Mouse (Mus musculus): ENCODE data around the gene Ppp6r3. TPM values are rescaled to one million over a fixed set of nuclear protein-coding genes. Genes with fewer than 3 reads are reported as not detected.

The Ppp6r3 gene
- total RNA-seq, 2 experiments from 2014 or later: 83.3 to 85.6 TPM

- DNase-seq: no peak
- intact Hi-C loops (cut with DNase I): loop anchor here (10.0 kb wide), 1 partner anchor 253 kb away; the partner anchor contains the start of gene Cpt1a
These were observed 1.8 kb upstream of the Ppp6r3 start for GRCm38 (mm10) chr19:3577265-3577910.

DNA sequence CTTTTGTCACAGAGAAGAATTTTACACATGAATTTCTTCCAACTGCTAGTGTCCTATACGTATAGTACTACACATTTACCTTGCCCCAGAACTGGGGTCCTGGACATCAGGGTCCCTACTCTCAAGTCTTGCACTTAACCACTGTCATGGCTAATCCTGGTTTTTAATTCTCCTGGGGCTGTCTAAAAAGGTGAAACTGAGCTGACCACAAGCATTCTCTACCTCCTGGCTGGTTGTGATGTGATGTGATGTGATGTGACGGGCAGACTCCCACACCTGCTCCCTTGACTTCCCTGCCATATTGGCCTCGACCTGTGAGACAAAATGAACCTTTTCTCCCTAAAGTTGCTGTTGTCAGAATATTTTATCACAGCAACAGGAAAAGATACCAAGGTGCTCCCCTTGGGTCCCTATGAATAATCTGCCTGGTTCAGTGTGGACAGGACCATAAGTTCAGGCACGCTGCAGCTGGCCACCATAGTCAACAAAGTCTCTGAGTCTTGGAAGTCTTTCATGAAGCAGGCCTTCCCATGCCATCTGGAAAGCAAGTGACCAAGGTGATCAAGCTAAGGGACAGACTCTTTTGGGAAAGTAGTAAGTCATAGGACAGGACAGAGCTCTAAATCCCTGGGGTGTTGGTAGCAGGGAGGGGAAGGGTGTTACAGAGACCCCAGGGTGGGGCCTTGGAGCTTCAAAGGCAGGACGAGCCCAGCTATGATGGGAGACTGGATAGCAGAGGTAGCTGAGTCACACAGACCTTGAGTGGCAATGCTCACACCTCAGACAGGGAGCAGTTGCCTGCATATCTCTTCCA is 1.1 kb upstream of the Ppp6r3 start:
- intact Hi-C loops (cut with DNase I): loop anchor here (10.0 kb wide), 1 partner anchor 252 kb away; the partner anchor contains the start of gene Cpt1a
- DNase-seq: no peak

- DNase-seq: peak; percentile 85 to 87
- intact Hi-C loops (cut with DNase I): loop anchor here (10.0 kb wide), 1 partner anchor 250 kb away; the partner anchor contains the start of gene Cpt1a
These were observed 295 bp downstream of the Ppp6r3 start for GRCm38 (mm10) chr19:3575276-3575631.

GRCm38 (mm10) chr19:3574593-3575094 is 905 bp downstream of the Ppp6r3 start:
- intact Hi-C loops (cut with DNase I): loop anchor here (5.0 to 10.0 kb wide), 2 partner anchors 47 to 250 kb away; partner anchors contain the start of gene Cpt1a
- no peak for DNase-seq

DNA sequence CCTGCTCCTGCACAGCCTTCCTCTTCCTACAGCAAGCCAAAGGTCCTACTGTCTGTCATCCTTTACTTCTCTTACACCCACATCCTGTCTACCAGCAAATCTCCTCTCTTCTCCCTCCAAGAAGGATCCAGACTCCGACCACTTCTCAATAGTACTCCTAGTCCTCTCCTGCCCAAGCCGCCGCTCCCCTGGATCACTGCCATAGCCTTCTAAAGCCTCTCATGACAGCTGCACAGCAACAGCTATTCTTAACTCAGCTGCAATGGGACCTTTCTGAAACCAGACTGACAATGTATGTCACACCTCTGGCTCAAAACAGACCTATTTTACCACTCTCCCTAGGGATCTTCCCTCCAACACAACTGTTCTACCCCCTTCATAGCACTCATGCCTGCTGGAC is 11.2 kb downstream of the Ppp6r3 start:
- peak; percentile 69 to 73 for DNase-seq

DNA sequence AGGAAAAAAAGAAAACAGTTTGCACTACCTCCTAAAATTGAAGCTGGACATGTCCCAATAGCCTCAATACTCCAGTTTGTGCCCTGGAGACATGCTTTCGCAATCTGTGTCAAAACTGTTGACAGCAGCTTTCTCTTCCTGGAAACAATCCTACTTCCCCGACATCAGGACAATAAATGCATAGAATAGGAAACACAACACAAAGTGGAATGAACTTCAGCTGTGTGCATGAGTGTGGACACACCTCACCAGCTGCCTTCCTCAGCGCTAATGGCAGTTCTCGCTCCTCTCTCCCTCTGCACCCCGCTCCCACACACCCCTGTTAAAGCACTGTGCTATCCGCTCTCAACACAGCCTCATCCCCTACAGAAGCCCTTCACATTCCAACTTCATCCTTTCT is 12.8 kb downstream of the Ppp6r3 start:
- intact Hi-C loops (cut with DNase I): no loop called here
- DNase-seq: peak in 1 of 2 experiments; percentile 21

More for the DNA sequence above, 11.2 kb downstream of the Ppp6r3 start:
- intact Hi-C loops (cut with DNase I): no loop called here

GRCm38 (mm10) chr19:3562298-3562697 is 13.3 kb downstream of the Ppp6r3 start:
- DNase-seq: no peak
- intact Hi-C loops (cut with DNase I): no loop called here

DNA sequence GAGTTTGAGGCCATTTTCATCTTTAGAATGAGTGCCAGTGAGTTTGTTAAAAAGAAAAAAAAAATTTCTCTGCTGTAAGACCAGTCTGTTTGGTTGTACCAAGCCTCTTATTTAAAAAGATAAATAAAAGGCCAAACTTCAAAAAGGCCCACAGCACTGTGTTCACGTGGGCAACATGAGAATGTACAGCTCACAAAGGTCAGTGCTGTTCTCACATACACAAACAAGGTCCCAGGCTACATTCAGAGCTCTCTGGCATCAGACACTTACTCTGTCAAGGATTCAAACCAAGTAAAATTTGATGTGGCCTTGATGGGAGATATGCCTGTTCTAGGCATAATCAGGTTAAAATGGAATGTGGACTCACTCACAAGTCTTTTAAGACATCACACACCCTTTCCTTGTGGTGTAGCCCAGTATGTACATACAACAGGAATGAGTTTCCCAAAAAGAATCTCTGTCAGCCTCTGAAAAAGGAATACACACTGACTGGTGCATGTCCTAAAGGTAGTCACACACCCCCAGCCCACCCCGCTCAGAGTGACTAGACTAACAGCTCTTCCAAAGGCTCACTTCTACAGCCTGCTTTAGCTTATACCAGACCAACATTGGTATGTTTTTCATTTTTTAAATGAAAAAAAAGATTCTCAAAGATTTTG is 19.3 kb downstream of the Ppp6r3 start:
- intact Hi-C loops (cut with DNase I): no loop called here
- DNase-seq: no peak

DNA sequence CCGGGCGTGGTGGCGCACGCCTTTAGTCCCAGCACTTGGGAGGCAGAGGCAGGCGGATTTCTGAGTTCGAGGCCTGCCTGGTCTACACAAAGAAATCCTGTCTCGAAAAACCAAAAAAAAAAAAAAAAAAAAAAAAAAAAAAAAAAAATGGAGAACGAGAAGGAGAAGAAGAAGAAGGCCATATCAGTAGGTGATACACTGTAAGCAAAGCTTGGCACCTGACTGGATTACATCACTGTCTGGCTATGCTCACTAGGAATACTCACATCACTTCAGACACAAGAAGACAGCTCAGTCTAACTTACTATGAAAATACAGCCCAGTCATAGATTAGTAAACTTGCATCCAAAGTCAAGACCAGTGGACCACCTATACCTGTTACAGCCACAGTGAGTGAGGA is 20.8 kb downstream of the Ppp6r3 start:
- no peak for DNase-seq
- intact Hi-C loops (cut with DNase I): no loop called here

- no peak for DNase-seq
- intact Hi-C loops (cut with DNase I): no loop called here
These were observed 23.9 kb downstream of the Ppp6r3 start for GRCm38 (mm10) chr19:3551573-3552159.

DNA sequence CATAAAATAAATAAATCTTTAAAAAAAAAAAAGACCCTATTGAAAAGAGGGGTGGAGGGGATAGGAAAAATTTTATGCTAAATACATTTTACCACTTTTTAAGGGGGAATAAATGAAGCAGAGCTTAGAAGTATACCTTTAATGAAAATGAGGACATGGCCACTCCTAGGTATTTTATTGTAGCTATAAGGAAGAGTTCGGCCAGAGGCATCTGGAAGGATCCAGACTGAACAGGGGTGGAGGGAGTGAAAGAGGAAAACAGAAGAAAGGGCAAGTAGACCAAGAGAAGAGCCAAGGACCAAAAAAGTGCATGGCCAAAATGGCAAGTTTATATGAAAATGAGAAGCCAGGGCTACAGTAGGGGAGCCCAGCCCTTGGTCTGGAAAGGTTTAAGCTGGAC is 25.4 kb downstream of the Ppp6r3 start:
- intact Hi-C loops (cut with DNase I): no loop called here
- DNase-seq: no peak

DNA sequence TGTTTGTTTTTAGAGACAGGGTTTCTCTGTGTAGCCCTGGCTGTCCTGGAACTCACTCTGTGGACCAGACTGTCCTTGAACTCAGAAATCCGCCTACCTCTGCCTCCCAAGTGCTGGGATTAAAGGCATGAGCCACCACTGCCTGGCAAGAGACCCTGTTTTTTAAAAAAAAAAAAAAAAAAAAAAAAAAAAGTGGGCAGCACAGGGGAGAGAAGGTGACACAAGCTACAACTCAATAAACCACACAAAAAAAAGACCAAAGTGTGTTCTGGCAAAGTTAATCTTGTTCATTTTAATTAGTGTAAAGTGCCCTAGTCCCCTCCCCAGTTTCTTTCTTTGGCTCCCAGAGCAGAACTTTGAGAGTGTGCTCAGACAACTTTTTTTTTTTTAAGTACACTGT is 26.3 kb downstream of the Ppp6r3 start:
- DNase-seq: no peak
- intact Hi-C loops (cut with DNase I): no loop called here

DNA sequence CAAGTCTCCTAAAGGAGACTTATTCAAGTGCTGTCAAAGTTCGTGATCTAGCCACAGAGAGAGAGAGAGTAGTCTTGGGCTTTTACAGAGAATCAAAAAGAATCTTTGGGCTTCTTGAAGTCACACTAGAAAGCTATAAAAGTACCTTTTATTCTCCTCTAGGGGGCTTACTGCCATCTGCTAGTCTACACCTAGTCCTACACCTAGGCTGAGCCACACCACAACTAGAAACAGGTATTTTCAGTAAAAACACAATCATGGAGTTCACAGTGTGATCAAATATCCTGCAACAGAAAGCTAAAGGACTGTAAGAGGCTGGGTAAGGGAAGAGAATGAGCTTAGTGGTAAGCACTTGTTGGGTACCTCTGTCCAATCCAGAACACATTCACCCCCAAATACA is 27.2 kb downstream of the Ppp6r3 start:
- intact Hi-C loops (cut with DNase I): no loop called here
- no peak for DNase-seq

DNA sequence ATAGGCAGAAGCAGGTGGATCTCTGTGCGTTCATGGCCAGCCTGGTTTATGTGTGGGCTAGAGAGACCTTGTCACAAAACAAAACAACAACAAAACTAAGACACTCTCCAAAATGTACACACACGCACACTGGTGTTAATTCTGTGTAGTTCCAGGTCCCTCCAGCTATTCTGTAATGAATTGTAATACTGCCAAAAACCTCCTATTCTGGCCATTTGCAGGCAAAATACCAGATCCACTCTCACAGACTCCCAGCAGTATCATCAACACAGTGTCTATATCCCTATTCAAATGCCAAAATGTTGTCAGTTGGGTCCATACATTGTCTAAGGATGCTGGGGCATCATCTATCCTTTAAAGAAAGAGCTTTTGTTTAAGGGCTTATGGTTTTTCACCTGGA is 30.6 kb downstream of the Ppp6r3 start:
- intact Hi-C loops (cut with DNase I): no loop called here
- DNase-seq: no peak

DNA sequence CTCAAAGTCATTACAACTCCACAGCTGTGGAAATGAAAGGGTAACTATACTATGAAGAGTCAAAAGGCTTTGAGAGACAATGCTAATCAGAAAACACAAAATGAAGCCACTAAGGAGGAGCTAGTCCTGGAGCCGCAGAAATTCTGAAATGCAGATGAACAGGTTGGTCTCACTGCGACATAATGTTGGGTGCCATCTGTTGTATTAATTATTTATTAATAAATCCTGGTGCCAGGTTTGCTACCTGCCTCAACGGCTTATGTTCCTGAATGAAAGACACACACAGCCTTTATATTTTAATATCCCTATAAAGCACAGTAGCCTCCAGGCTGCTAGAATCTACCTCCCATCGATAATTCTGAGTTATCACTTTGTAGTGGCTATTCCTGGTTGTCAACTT is 33.0 kb downstream of the Ppp6r3 start:
- intact Hi-C loops (cut with DNase I): no loop called here
- DNase-seq: no peak

- no peak for DNase-seq
- intact Hi-C loops (cut with DNase I): no loop called here
These were observed 34.6 kb downstream of the Ppp6r3 start for GRCm38 (mm10) chr19:3540997-3541396.

DNA sequence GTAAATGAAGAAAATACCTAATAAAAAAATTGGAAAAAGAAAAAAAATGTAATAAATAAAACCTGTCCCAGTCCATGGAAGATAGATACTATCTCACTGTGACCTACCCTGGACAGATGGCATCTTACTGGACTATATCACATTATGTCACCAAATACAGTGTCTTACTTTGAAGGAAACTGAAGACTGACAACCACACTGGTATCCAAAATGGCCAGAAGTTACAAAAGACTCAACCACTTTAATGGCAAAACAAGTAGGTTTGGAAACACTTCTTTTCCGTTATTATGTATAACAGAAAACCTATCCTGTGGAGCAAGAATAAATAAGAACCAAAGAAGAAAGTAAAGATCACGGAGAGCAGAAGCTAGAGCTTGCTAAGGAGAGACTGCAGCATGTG is 35.3 kb downstream of the Ppp6r3 start:
- intact Hi-C loops (cut with DNase I): no loop called here

DNA sequence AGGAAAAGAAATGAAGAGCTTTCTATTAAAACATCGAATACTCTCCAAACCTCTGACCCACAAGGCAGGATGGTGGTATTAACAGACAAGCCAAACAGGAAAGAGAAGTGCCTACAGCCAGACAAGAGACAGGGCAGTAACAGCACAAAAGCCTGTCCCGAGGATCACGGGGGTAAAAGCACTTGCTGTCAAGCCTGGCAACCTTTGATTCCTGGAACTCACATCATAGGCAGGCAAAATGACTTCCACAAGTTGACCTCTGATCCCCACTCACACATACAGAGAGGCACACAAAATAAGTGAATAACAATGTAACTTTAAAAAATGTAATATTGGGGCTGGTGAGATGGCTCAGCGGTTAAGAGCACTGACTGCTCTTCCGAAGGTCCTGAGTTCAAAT is 36.1 kb downstream of the Ppp6r3 start:
- no peak for DNase-seq
- intact Hi-C loops (cut with DNase I): no loop called here

More for the DNA sequence above, 35.3 kb downstream of the Ppp6r3 start:
- DNase-seq: no peak

DNA sequence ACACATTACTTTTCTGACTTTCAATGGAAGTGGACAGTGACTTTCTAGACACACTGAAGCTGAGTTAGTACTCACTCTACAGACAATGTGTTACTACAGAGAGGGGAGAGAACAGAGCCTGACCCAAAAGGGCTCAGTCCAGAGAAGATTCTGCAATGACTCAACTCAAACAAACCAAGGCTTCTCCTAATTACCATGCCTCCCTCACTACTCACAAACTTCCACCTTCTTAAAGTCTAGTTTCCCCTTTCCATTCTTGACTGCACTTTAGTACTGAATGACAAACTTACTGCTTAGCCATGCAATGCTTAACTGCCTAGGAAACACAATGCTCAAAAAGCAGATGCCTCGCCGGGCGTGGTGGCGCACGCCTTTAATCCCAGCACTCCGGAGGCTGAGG is 37.9 kb downstream of the Ppp6r3 start:
- intact Hi-C loops (cut with DNase I): no loop called here
- DNase-seq: no peak

DNA sequence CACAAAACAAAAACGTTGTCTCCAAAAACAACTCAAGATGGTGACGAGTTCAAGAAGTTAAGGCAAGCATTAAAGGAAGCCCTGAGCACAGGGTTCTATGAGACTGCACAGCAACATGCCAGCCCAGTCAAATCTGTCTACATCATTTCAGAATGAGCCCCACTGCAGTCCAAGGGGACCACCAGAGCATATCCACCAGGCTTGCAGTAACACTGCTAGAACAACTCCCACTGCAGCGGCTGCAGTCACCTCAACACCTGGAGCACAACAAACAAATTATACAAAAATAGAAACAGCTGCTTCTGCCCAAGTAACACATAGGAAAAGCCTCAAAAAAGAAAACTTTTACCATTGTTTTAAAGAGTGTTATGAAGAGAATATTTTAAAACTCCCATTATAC is 40.6 kb downstream of the Ppp6r3 start:
- no peak for DNase-seq

More for the DNA sequence above, 40.6 kb downstream of the Ppp6r3 start:
- intact Hi-C loops (cut with DNase I): no loop called here
